Mouse (Mus musculus): ENCODE data around the gene Ncam1. TPM values are rescaled to one million over a fixed set of nuclear protein-coding genes. Genes with fewer than 3 reads are reported as not detected.

The Ncam1 gene
- polyA plus RNA-seq, 1 experiment from 2014 or later = 217 TPM

- Histone ChIP-seq H3K27ac (no peak overlapping the region), H3K4me2 (no peak overlapping the region), H3K4me3 (no peak overlapping the region), H3K36me3 (ENCODE audit: poor library complexity, severe bottlenecking) (peaks cover 69% of the 10 kb centered on the region), H3K9ac (no peak overlapping the region), H3K9me3 (replicated peaks) (no peaks in the 10 kb centered on the region), H3K27me3 (no peaks in the 10 kb centered on the region), H3K4me1 (0 out of 2 replicates have a peak, but pooled peaks cover 3% of the 10 kb centered on the region)
- 88% methylated on average over 9 of the region's 9 CpGs for WGBS
- ATAC-seq = no peak
Observed at GRCm38 (mm10) chr9:49507829-49508585, 290.7 kb downstream of the Ncam1 start.

GRCm38 (mm10) chr9:49504658-49505057 lies 294.1 kb downstream of the Ncam1 start:
- H3K27me3 ChIP-seq = no peaks in the 10 kb centered on the region
- H3K36me3 ChIP-seq (ENCODE audit: poor library complexity, severe bottlenecking) = peaks cover 54% of the 10 kb centered on the region
- no peak overlapping the region for H3K4me2 ChIP-seq
- 0 out of 2 replicates have a peak, but pooled peaks cover 3% of the 10 kb centered on the region for H3K4me1 ChIP-seq
- no peaks in the 10 kb centered on the region for H3K9me3 ChIP-seq (replicated peaks)
- H3K4me3 ChIP-seq = no peak overlapping the region
- H3K27ac ChIP-seq = no peak overlapping the region
- ATAC-seq = no peak
- WGBS = 55% methylated on average over 5 of the region's 5 CpGs
- no peak overlapping the region for H3K9ac ChIP-seq

- no peak for ATAC-seq
- H3K27ac ChIP-seq = no peak overlapping the region
- peaks cover 31% of the 10 kb centered on the region for H3K36me3 ChIP-seq (ENCODE audit: poor library complexity, severe bottlenecking)
- no peaks in the 10 kb centered on the region for H3K9me3 ChIP-seq (replicated peaks)
- H3K4me1 ChIP-seq = 0 out of 2 replicates have a peak, but pooled peaks cover 3% of the 10 kb centered on the region
- no peak overlapping the region for H3K4me2 ChIP-seq
- H3K4me3 ChIP-seq = no peak overlapping the region
- no peaks in the 10 kb centered on the region for H3K27me3 ChIP-seq
- H3K9ac ChIP-seq = no peak overlapping the region
- WGBS = 91% methylated on average over 4 of the region's 4 CpGs
Observed at GRCm38 (mm10) chr9:49502245-49502644, 296.5 kb downstream of the Ncam1 start.

- H3K4me2 ChIP-seq = no peak overlapping the region
- no peaks in the 10 kb centered on the region for H3K27me3 ChIP-seq
- no peak overlapping the region for H3K9ac ChIP-seq
- WGBS = 90% methylated on average over 2 of the region's 2 CpGs
- 0 out of 2 replicates have a peak, but pooled peaks cover 3% of the 10 kb centered on the region for H3K4me1 ChIP-seq
- H3K4me3 ChIP-seq = no peak overlapping the region
- ATAC-seq = no peak
- peaks cover 8% of the 10 kb centered on the region for H3K36me3 ChIP-seq (ENCODE audit: poor library complexity, severe bottlenecking)
- H3K9me3 ChIP-seq (replicated peaks) = no peaks in the 10 kb centered on the region
- H3K27ac ChIP-seq = no peak overlapping the region
Observed at GRCm38 (mm10) chr9:49499878-49500277, 298.8 kb downstream of the Ncam1 start.

GRCm38 (mm10) chr9:49493979-49494649 lies 304.6 kb downstream of the Ncam1 start:
- Histone ChIP-seq H3K27me3 (peaks cover 8% of the 10 kb centered on the region; the same call in 1 of the 2 replicates), H3K4me1 (peaks cover 2% of the 10 kb centered on the region), H3K36me3 (ENCODE audit: poor library complexity, severe bottlenecking) (no peaks in the 10 kb centered on the region), H3K4me3 (no peak overlapping the region), H3K9ac (0 out of 2 replicates have a peak overlapping the region, but pooled peaks have one; percentile 34), H3K9me3 (replicated peaks) (no peaks in the 10 kb centered on the region), H3K27ac (no peak overlapping the region), H3K4me2 (no peak overlapping the region)
- WGBS = 3% methylated on average over 4 of the region's 4 CpGs
- peak; percentile 65 for ATAC-seq

GRCm38 (mm10) chr9:49490609-49491008 lies 308.1 kb downstream of the Ncam1 start:
- H3K9me3 ChIP-seq (replicated peaks) = no peaks in the 10 kb centered on the region
- H3K27ac ChIP-seq = no peak overlapping the region
- no peak overlapping the region for H3K4me3 ChIP-seq
- H3K36me3 ChIP-seq (ENCODE audit: poor library complexity, severe bottlenecking) = no peaks in the 10 kb centered on the region
- peaks cover 14% of the 10 kb centered on the region for H3K27me3 ChIP-seq
- no peak for ATAC-seq
- H3K4me1 ChIP-seq = peaks cover 13% of the 10 kb centered on the region
- 77% methylated on average over 4 of the region's 4 CpGs for WGBS
- H3K4me2 ChIP-seq = no peak overlapping the region
- H3K9ac ChIP-seq = no peak overlapping the region

- no peak overlapping the region for H3K4me3 ChIP-seq
- WGBS = 35% methylated on average over 16 of the region's 16 CpGs
- no peaks in the 10 kb centered on the region for H3K36me3 ChIP-seq (ENCODE audit: poor library complexity, severe bottlenecking)
- peak; percentile 57 for ATAC-seq
- peaks cover 17% of the 10 kb centered on the region for H3K4me1 ChIP-seq
- H3K27ac ChIP-seq = no peak overlapping the region
- H3K9me3 ChIP-seq (replicated peaks) = no peaks in the 10 kb centered on the region
- peaks cover 14% of the 10 kb centered on the region for H3K27me3 ChIP-seq
- H3K4me2 ChIP-seq = peak overlapping the region; percentile 26; the same call in 1 of the 2 replicates
- H3K9ac ChIP-seq = no peak overlapping the region
Observed at GRCm38 (mm10) chr9:49488912-49489895, 309.5 kb downstream of the Ncam1 start.

GRCm38 (mm10) chr9:49488258-49488657 lies 310.5 kb downstream of the Ncam1 start:
- WGBS = 76% methylated on average over 7 of the region's 7 CpGs
- H3K27ac ChIP-seq = no peak overlapping the region
- peaks cover 22% of the 10 kb centered on the region for H3K4me1 ChIP-seq
- no peak overlapping the region for H3K4me3 ChIP-seq
- no peaks in the 10 kb centered on the region for H3K9me3 ChIP-seq (replicated peaks)
- H3K27me3 ChIP-seq = peaks cover 14% of the 10 kb centered on the region
- no peak overlapping the region for H3K9ac ChIP-seq
- no peak overlapping the region for H3K4me2 ChIP-seq
- no peak for ATAC-seq
- H3K36me3 ChIP-seq (ENCODE audit: poor library complexity, severe bottlenecking) = no peaks in the 10 kb centered on the region

- peaks cover 25% of the 10 kb centered on the region for H3K4me1 ChIP-seq
- H3K27me3 ChIP-seq = peaks cover 9% of the 10 kb centered on the region; the same call in 1 of the 2 replicates
- H3K9me3 ChIP-seq (replicated peaks) = no peaks in the 10 kb centered on the region
- no peak overlapping the region for H3K4me3 ChIP-seq
- no peak overlapping the region for H3K4me2 ChIP-seq
- no peak overlapping the region for H3K27ac ChIP-seq
- no peak overlapping the region for H3K9ac ChIP-seq
- no peak for ATAC-seq
- H3K36me3 ChIP-seq (ENCODE audit: poor library complexity, severe bottlenecking) = no peaks in the 10 kb centered on the region
- WGBS = 90% methylated on average over 6 of the region's 6 CpGs
Observed at GRCm38 (mm10) chr9:49487657-49487943, 311.1 kb downstream of the Ncam1 start.

GRCm38 (mm10) chr9:49486805-49487656 lies 311.7 kb downstream of the Ncam1 start:
- Histone ChIP-seq H3K27me3 (peaks cover 7% of the 10 kb centered on the region; the same call in 1 of the 2 replicates), H3K36me3 (ENCODE audit: poor library complexity, severe bottlenecking) (no peaks in the 10 kb centered on the region), H3K27ac (no peak overlapping the region), H3K4me2 (peak overlapping the region; percentile 88; the same call in 1 of the 2 replicates), H3K9me3 (replicated peaks) (no peaks in the 10 kb centered on the region), H3K4me1 (peaks cover 25% of the 10 kb centered on the region), H3K4me3 (no peak overlapping the region), H3K9ac (no peak overlapping the region)
- ATAC-seq = no peak
- 66% methylated on average over 9 of the region's 9 CpGs for WGBS

- Histone ChIP-seq H3K4me3 (peak within 1 kb of the TSS; percentile 49), H3K27me3 (peaks cover 5% of the 10 kb centered on the region; the same call in 1 of the 2 replicates), H3K9ac (peak within 1 kb of the TSS; percentile 59), H3K4me1 (peaks cover 25% of the 10 kb centered on the region), H3K36me3 (ENCODE audit: poor library complexity, severe bottlenecking) (no peaks in the 10 kb centered on the region), H3K27ac (no peak within 1 kb of the TSS), H3K4me2 (peak within 1 kb of the TSS; percentile 88), H3K9me3 (replicated peaks) (no peaks in the 10 kb centered on the region)
- ATAC-seq = peak; percentile 86
- WGBS = 2% methylated on average over 18 of the region's 18 CpGs
Observed at GRCm38 (mm10) chr9:49485892-49486311, 312.8 kb downstream of the Ncam1 start, which contains the start of gene Ttc12. Ttc12 (minus strand) TSS chr9:49486225.

Measured in forebrain, embryonic 13.5 days (tissue).